In the genomic region with DNA sequence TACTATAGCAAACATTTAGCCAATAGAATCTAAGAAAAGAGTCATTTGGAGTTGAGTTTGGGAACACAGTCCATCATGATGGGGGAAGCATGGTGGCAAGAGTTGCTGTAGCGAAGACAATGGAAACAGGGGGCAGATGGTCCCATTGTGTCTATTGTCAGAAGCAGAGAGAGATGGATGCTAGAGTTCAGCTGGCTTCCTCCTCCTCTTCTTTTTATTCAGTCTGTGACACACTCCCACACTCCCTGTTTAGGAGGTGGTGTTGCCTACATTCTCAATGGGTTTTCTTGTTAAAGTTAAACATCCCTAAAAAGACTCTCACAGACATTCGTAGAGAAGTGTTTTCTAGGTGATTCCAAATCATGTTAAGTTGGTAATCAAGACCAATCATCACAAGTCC, we compare ENCODE assay signal across 28 mouse cellular contexts. TPM values are rescaled to one million over a fixed set of nuclear protein-coding genes. Genes with fewer than 3 reads are reported as not detected.
"Had no signal": no experiment of that assay in that cellular context is flagged by ENCODE, and none has a peak within 500 bp of the region (broad histone marks: within the 10 kb centered on the region; RNA-seq: fewer than 3 reads in every experiment).

No protein-coding gene starts in this region.

- H3K27ac ChIP-seq: embryonic facial prominence, embryonic 10.5 days; embryonic facial prominence, embryonic 12.5 days; embryonic facial prominence, embryonic 13.5 days; embryonic facial prominence, embryonic 15.5 days; forebrain, embryonic 10.5 days; forebrain, embryonic 12.5 days; forebrain, embryonic 13.5 days; forebrain, embryonic 15.5 days; gastrocnemius, adult 2 months; heart, adult 2 months; heart, embryonic 10.5 days had no signal

- H3K4me3 ChIP-seq: embryonic facial prominence, embryonic 10.5 days; embryonic facial prominence, embryonic 12.5 days; embryonic facial prominence, embryonic 13.5 days; embryonic facial prominence, embryonic 15.5 days; erythroblast, embryonic 14.5 days; forebrain, embryonic 10.5 days; forebrain, embryonic 12.5 days; forebrain, embryonic 13.5 days; forebrain, embryonic 15.5 days; gastrocnemius, adult 2 months; heart, adult 2 months; heart, embryonic 10.5 days had no signal

- ATAC-seq: forebrain, embryonic 13.5 days; forebrain, embryonic 14.5 days; forebrain, embryonic 15.5 days; forebrain, embryonic 16.5 days; forebrain, postnatal 0 days had no signal

- DNase-seq: cerebellum, adult 9-10 months; cerebellum, adult 9-11 months; cerebellum, postnatal 10 days; cerebellum, postnatal 14 days; cerebellum, postnatal 25 days; cerebellum, postnatal 36 days; embryo, embryonic 11 days; forebrain, postnatal 0 days; gastrocnemius, adult 2 months; gastrocnemius, postnatal 10 days; gastrocnemius, postnatal 14 days; gastrocnemius, postnatal 25 days; gastrocnemius, postnatal 36 days; heart, adult 18-20 months; heart, adult 2 months had no signal

RNA-seq across cellular contexts. Expression of a gene that starts 14.1 kb away (rescaled TPM):
- total RNA-seq: granulocyte monocyte progenitor cell, adult 5-6 weeks had no signal
